Mouse (Mus musculus): Measurements from ENCODE around the gene Tmc8.

Tmc8 gene

GRCm38 (mm10) chr11:117781993-117782704, at the start of gene Tmc8, which contains the start of gene Tmc6:
Tmc8 (plus strand) TSS chr11:117782076.
Tmc6 (minus strand) TSS chr11:117782198.
- CTCF ChIA-PET, result interaction anchor here (1.1 to 2.5 kb wide), 4 partner anchors 8 to 86 kb away, joined by 5 to 7 read pairs (median 5); no protein-coding TSS in a partner anchor

DNA sequence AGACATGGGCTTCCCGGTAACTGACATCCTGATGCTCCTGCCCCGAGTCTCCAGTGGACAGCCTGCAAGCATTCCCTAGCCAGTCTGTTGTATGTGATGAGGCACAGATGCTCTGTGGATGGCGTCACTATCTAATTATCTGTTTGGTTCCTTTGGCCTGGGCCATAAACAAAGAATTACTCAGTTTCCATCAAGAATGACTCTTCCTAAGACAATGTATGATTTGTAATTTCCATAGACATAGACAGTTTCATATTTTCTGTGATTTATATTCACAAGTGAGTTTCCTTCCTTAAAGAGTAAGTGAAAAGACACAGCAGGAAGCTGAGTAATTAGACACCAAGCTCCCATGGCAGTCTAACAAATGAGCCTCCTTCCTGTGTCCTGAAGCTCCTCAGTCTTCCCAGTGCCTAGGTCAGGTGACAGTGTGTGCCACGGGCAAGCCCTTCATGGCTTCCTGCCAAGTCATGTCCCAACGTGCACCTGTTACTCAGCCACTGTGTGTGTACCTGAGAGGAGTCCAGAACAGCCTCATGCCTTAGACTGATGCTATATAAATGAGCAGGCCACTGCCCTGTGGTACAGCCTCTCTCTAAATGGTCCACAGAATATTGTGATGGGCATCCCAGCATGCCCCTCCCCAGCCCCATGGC, 45.7 kb upstream of the Tmc8 start:
- CTCF ChIA-PET, result interaction anchor here (0.7 kb wide), 1 partner anchor 533 kb away, joined by 5 read pairs; no protein-coding TSS in a partner anchor

DNA sequence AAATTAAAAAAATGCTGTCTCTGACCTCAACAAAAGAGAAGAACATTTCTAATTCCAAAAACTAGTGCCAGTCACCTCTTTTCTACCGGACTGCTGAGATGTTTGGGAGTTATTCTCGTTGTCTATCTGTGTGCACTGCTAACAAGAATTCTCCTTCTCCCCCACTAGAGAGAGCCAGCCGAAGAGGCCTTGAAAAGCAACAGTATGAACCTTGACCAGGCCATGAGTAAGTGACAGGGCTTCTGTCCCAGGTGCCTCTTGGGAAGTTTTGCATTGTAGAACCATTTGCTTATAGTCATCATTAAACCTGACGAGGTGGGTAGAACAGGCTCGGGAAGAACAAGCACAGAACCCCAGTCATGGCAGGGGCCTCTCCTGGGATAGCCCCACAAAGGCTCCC, 43.8 kb upstream of the Tmc8 start:
- CTCF ChIA-PET, result no interaction called here

GRCm38 (mm10) chr11:117741128-117741527, 40.7 kb upstream of the Tmc8 start:
- CTCF ChIA-PET, result interaction anchor here (0.6 kb wide), 1 partner anchor 26 kb away, joined by 12 read pairs; no protein-coding TSS in a partner anchor

GRCm38 (mm10) chr11:117742243-117742642, 39.6 kb upstream of the Tmc8 start:
- CTCF ChIA-PET, result no interaction called here

- CTCF ChIA-PET, result interaction anchor here (0.6 to 0.8 kb wide), 2 partner anchors 82 to 612 kb away, joined by 3 to 11 read pairs; no protein-coding TSS in a partner anchor
These were observed 39.2 kb upstream of the Tmc8 start for GRCm38 (mm10) chr11:117742715-117743114.

GRCm38 (mm10) chr11:117743454-117744030, 38.3 kb upstream of the Tmc8 start:
- CTCF ChIA-PET, result interaction anchor here (0.6 to 0.8 kb wide), 2 partner anchors 82 to 611 kb away, joined by 3 to 11 read pairs; no protein-coding TSS in a partner anchor

DNA sequence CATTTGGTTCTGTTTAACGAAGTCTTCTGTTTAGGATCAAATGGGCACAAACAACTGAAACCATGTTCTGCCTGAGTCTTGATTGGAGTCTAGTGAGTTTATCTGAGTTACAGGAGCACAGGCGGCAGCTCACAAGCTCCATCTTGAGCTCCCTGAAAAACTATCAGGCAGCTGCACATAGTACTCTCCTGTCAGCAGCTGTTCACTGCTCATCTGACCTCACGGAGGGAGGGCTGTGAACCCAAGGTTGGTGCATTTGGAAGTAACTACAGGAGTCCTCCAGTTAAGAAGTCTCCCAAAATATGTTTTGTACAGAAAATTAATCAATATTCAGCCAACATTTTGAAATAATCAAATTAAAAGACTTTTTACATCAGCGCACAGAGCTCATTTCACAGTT, 33.2 kb upstream of the Tmc8 start:
- CTCF ChIA-PET, result no interaction called here

DNA sequence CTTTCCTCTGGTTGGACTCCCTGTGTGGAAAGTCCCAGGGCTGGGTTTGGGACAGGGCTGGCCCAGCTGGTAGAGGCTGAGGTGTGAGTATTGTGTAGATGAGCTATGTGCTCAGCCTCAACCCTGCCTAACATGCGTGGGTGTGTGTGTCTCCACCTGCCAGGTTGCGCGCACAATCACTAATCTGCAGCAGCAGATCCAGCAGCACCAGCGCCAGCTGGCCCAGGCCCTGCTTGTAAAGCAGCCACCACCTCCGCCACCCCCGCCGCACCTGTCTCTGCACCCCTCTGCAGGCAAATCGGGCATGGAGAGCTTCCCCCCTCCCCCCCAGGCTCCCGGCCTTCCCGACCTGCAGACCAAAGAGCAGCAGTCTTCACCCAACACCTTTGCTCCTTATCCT, 32.5 kb upstream of the Tmc8 start:
- CTCF ChIA-PET, result interaction anchor here (0.5 kb wide), 1 partner anchor 1148 kb away, joined by 3 read pairs; no protein-coding TSS in a partner anchor

DNA sequence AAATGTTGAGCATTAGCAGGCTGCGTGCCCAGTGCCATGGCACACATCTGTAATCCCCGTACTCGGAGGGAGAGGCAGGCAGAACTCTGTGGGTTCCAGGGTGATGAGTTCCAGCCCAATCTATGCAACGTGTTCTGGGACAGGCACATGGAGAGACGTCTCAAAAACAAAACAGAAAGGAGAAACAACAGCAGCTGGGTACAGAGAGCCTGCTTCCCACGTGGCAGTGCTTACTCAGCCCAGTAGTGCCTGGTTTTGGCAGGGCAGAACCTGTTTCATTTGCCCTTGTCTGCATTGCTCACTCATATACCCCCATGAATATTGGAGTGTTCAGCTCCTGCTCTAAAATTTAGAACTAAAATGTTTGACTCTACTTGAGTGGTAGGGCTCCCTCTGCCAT, 30.3 kb upstream of the Tmc8 start:
- CTCF ChIA-PET, result no interaction called here

DNA sequence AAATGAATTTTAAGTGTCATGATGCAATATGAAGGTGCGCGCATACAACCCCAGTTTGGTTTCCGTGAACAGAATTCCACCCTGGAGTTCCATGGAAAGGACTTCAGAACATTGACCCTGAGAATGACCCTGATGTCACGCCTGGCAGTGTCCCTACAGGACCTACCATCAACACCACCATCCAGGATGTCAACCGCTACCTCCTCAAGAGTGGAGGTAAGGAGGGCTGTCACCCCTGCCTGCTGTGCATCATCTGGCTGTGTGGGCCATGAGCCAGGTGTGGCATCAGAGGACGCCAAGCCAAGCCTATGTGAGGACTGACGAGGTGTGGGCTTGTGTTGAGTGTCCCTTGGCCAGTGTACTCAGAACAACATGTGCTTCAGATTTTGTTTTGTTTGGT, 26.0 kb upstream of the Tmc8 start:
- CTCF ChIA-PET, result no interaction called here

DNA sequence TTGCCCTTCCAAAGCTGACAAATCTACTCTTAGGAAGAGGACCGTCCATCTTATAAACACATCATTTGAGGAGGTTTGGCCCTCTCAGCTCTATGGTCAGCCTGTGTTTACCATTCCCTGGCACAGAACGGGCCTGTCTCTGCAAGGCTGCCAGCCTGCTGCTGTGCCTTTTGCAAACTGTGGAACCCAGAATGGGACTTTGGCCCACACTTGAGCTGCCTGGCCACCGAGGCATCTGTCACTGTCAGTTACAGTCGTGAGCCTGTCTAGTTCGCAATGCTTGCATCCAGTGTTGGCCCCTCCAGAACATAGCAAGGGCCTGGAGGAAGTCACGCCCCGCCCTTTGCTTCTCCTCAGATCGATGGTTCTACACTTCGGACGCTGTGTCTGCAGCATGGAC, 22.6 kb upstream of the Tmc8 start:
- CTCF ChIA-PET, result interaction anchor here (0.6 kb wide), 1 partner anchor 15 kb away, joined by 4 read pairs; no protein-coding TSS in a partner anchor

- CTCF ChIA-PET, result no interaction called here
These were observed 21.3 kb upstream of the Tmc8 start for GRCm38 (mm10) chr11:117760374-117761119.

- CTCF ChIA-PET, result interaction anchor here (0.7 kb wide), 1 partner anchor 30 kb away, joined by 4 read pairs; no protein-coding TSS in a partner anchor
These were observed 20.1 kb upstream of the Tmc8 start for GRCm38 (mm10) chr11:117761801-117762200.

DNA sequence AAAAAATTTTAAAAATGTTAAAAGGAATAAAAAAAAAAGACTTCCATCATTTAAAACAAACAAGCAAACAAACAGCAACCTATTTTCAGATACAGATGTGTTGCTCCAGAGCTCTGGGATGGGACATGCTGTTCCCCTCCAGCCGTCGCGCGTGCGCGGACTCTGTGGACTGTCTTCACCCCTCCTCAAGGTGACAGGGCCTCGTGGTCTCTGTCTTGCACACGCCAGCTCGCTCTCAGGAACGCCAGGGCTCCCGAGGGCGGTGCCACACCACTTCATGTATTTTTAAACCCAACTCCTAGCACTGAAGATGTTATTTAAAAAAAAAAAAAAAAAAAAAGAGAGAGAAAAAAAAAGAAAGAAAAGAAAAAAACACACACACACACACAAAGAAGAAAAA, 19.6 kb upstream of the Tmc8 start:
- CTCF ChIA-PET, result interaction anchor here (0.7 kb wide), 1 partner anchor 29 kb away, joined by 4 read pairs; no protein-coding TSS in a partner anchor

DNA sequence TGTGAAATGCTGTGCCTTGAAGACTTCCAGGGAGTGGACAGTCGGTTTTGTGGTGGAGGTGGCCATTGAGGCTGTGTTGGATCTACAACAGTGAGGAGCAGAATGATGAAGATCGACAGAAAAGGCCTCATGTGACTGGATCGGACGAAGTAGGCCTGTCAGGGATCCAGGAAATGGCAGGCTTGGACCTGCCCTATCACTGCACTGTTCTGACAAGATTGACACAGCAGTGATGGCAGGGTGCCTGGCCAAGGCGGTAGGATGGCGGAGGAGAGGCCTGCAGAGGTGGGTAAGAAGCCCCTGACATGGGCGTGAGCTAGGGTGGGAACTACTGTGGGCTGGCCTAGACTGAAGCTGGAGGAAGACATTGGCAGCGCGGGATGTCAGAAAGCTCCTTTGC, 17.6 kb upstream of the Tmc8 start:
- CTCF ChIA-PET, result no interaction called here

GRCm38 (mm10) chr11:117765361-117765760, 16.5 kb upstream of the Tmc8 start:
- CTCF ChIA-PET, result interaction anchor here (0.7 kb wide), 1 partner anchor 55 kb away, joined by 4 read pairs; no protein-coding TSS in a partner anchor

DNA sequence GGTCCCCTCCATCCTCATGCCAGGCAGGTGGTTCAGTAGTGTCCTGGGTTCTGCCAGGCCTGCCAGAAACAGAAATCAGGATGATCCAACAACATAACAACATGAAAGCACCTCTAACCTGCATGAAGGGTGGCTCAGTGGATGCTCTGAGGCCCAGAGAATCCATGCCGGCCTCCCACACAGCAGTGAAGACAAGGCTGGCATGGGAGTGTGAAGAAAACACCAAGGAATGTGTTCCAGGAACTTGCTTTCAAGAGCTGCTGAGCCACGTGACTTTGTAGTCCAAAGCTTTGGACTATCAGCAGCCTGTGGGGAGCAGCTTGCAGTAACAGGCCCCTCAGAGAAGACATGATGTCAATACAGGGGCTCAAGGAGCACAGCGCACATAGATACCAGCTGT, 15.6 kb upstream of the Tmc8 start:
- CTCF ChIA-PET, result interaction anchor here (0.5 kb wide), 1 partner anchor 173 kb away, joined by 3 read pairs; no protein-coding TSS in a partner anchor

DNA sequence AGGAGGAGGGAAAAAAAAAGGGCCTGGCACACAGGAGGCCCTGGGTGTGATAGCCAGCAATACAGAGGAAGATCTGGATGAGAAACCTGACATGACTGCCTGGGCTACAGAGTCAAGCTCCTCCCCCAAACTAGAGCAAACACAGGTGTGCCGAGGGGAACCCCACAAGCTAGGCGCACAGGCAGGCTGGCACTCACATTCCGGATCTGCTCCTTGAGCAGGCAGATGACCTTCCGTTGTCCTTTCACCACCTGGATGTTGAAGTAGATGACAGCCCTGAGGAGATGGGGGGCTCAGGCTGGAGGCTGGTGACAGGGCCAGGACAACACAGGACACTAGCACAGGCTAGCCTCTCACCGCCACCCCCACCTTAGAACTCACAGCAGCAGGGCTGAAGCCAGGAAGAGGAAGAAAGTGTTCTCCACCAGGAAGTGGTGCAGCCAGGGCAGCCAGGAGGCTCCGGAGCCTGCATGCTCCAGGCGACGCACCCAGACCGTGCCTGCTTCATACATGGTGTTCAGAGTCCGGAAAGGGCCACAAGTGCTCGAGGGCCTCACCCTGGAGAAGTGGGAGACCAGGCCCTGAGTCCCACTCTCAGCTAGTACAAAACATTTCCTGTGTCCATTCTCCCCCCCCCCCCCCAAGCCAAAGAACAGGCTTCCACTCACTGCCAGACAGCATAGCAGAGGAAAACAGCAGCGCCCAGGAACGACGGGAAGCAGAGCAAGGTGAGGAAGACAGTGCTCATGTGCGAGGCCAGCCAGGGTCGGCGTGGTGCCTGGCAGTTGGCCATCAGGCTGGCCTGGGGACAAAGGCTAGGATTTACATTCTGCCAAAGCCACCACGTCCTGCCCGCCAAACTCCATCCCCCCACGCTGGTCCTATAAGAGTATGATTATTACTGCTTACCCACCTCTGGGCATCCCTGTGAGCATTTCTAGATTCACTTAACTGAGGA, 12.9 kb upstream of the Tmc8 start:
- CTCF ChIA-PET, result interaction anchor here (0.6 kb wide), 2 partner anchors 44 to 588 kb away, joined by 3 to 7 read pairs; no protein-coding TSS in a partner anchor

GRCm38 (mm10) chr11:117769683-117770047, 12.2 kb upstream of the Tmc8 start:
- CTCF ChIA-PET, result interaction anchor here (0.6 kb wide), 1 partner anchor 45 kb away, joined by 3 read pairs; no protein-coding TSS in a partner anchor

Data from spleen, embryonic (tissue).